Mouse (Mus musculus) cerebellum, adult 2 months (tissue): ENCODE measurements around the gene Smc4.

ENCODE experiments used
- CTCF ChIP-seq: fragments of 200-500 bp; IDR thresholded peaks from 2 replicates; pipeline ENCODE4 v1.5.1; 2011; ENCODE audit warnings: low read depth, mild to moderate bottlenecking, control low read depth, low read length, moderate library complexity, borderline replicate concordance; ENCODE audit not compliant: insufficient read depth
- POLR2A ChIP-seq: fragments of 200-500 bp; IDR thresholded peaks from 2 replicates; pipeline ENCODE4 v1.6.1; 2011; ENCODE audit warnings: low read length, control low read depth, borderline replicate concordance; ENCODE audit not compliant: insufficient read depth

DNA sequence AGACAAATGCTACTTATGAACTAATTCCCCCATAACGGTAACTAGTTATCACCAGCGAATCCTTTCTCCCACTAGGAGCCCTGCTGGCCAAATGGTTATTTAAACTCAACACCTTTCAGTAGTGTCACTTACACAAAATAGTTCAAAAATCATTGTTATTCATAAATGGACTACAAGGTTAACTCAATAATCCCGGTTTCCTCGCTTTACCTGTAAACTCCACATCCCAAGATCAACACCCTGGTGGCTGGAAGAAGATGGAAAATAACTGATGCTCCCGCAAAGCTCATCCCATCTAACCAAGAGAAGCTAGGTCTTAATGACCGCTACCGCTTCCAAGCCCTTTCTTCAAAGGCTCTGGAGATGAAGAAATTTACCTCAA lies 492 bp upstream of the Smc4 start:
- TF ChIP-seq CTCF (no peak), POLR2A (no peak)
